Comparison of ENCODE assay signal across 11 mouse cellular contexts in genomic region chr17:46454539-46454938, GRCm38 (mm10). TPM values are rescaled to one million over a fixed set of nuclear protein-coding genes. Genes with fewer than 3 reads are reported as not detected.
DNase-seq lines count a peak whose midpoint lies in the region; ATAC-seq and TF ChIP-seq lines count a peak whose summit lies in the region.
"Had no signal": no experiment of that assay in that cellular context is flagged by ENCODE, and none has a peak within 500 bp of the region (broad histone marks: within the 10 kb centered on the region; RNA-seq: fewer than 3 reads in every experiment).

No protein-coding gene starts in this region.

- no peaks in the 10 kb centered on the region for H3K36me3 ChIP-seq in kidney, embryonic 15.5 days
- no peaks in the 10 kb centered on the region for H3K36me3 ChIP-seq in embryonic facial prominence, embryonic 14.5 days (ENCODE audit: control insufficient read depth, insufficient read depth, low read length)
- H3K36me3 ChIP-seq in intestine, embryonic 16.5 days (ENCODE audit: control insufficient read depth, insufficient read depth, low read length): no peaks in the 10 kb centered on the region
- H3K36me3 ChIP-seq in midbrain, postnatal 0 days (ENCODE audit: insufficient read depth, low read length): peaks cover 2% of the 10 kb centered on the region; the same call in 1 of the 2 replicates

- H3K4me1 ChIP-seq in kidney, embryonic 15.5 days: peaks cover 41% of the 10 kb centered on the region
- peaks cover 10% of the 10 kb centered on the region; the same call in 1 of the 2 replicates for H3K4me1 ChIP-seq in embryonic facial prominence, embryonic 14.5 days (ENCODE audit: control insufficient read depth, insufficient read depth, low read length)
- H3K4me1 ChIP-seq in intestine, embryonic 16.5 days (ENCODE audit: control insufficient read depth, insufficient read depth, low read length): peaks cover 22% of the 10 kb centered on the region
- peaks cover 13% of the 10 kb centered on the region; the same call in 1 of the 2 replicates for H3K4me1 ChIP-seq in midbrain, postnatal 0 days (ENCODE audit: insufficient read depth, low read length)

- peak overlapping the region; percentile 84 for H3K4me2 ChIP-seq in kidney, embryonic 15.5 days
- H3K4me2 ChIP-seq in embryonic facial prominence, embryonic 14.5 days (ENCODE audit: low read depth, low read length): peak overlapping the region; percentile 62
- H3K4me2 ChIP-seq in intestine, embryonic 16.5 days (ENCODE audit: low read depth, low read length): peak overlapping the region; percentile 65
- H3K4me2 ChIP-seq in midbrain, postnatal 0 days (ENCODE audit: low read depth, low read length, poor library complexity, severe bottlenecking): peak overlapping the region; percentile 57

- ATAC-seq in kidney, embryonic 15.5 days (replicated peaks; ENCODE audit: low FRiP score): no peak
- ATAC-seq in embryonic facial prominence, embryonic 14.5 days (ENCODE audit: low read depth): no peak
- no peak for ATAC-seq in intestine, embryonic 16.5 days
- no peak for ATAC-seq in midbrain, postnatal 0 days (ENCODE audit: low FRiP score)
- no peak for ATAC-seq in erythroblast, adult 5-6 weeks (replicated peaks; ENCODE audit: low FRiP score, poor library complexity, severe bottlenecking)

- peaks cover 85% of the 10 kb centered on the region for H3K27me3 ChIP-seq in kidney, embryonic 15.5 days
- H3K27me3 ChIP-seq in embryonic facial prominence, embryonic 14.5 days (replicated peaks; ENCODE audit: control insufficient read depth, insufficient read depth, low read length): peaks cover 60% of the 10 kb centered on the region
- H3K27me3 ChIP-seq in intestine, embryonic 16.5 days (replicated peaks; ENCODE audit: control insufficient read depth, insufficient read depth, low read length): peaks cover 51% of the 10 kb centered on the region
- H3K27me3 ChIP-seq in midbrain, postnatal 0 days (ENCODE audit: insufficient read depth, low read length): no peaks in the 10 kb centered on the region

- no peaks in the 10 kb centered on the region for H3K9me3 ChIP-seq in kidney, embryonic 15.5 days (replicated peaks)
- H3K9me3 ChIP-seq in embryonic facial prominence, embryonic 14.5 days (ENCODE audit: control insufficient read depth, low read length): peaks cover 2% of the 10 kb centered on the region; the same call in 1 of the 2 replicates
- no peaks in the 10 kb centered on the region; the same call in 1 of the 2 replicates for H3K9me3 ChIP-seq in intestine, embryonic 16.5 days (ENCODE audit: control insufficient read depth, low read length)
- H3K9me3 ChIP-seq in midbrain, postnatal 0 days (ENCODE audit: low read length): no peaks in the 10 kb centered on the region

- H3K4me3 ChIP-seq in kidney, embryonic 15.5 days (replicated peaks): peak overlapping the region; percentile 44
- peak overlapping the region; percentile 47 for H3K4me3 ChIP-seq in embryonic facial prominence, embryonic 14.5 days (ENCODE audit: low read depth, low read length)
- H3K4me3 ChIP-seq in intestine, embryonic 16.5 days (ENCODE audit: low read length): peak overlapping the region; percentile 40
- peak overlapping the region; percentile 25; the same call in 1 of the 2 replicates for H3K4me3 ChIP-seq in midbrain, postnatal 0 days (ENCODE audit: low read depth, low read length)

- no peak for TF ChIP-seq CTCF in midbrain, postnatal 0 days (IDR thresholded peaks at IDR 0.05)

- no peak overlapping the region for H3K27ac ChIP-seq in kidney, embryonic 15.5 days
- H3K27ac ChIP-seq in embryonic facial prominence, embryonic 14.5 days (replicated peaks; ENCODE audit: low read depth, low read length): no peak overlapping the region
- no peak overlapping the region for H3K27ac ChIP-seq in intestine, embryonic 16.5 days (ENCODE audit: low read length)
- H3K27ac ChIP-seq in midbrain, postnatal 0 days (ENCODE audit: low read depth, low read length): no peak overlapping the region

- 4% methylated on average over 9 of the region's 9 CpGs for WGBS in kidney, embryonic 15.5 days
- under 1% methylated on average over 9 of the region's 9 CpGs for WGBS in embryonic facial prominence, embryonic 14.5 days
- WGBS in intestine, embryonic 16.5 days: 3% methylated on average over 9 of the region's 9 CpGs
- WGBS in midbrain, postnatal 0 days: 2% methylated on average over 9 of the region's 9 CpGs

- H3K9ac ChIP-seq in kidney, embryonic 15.5 days: no peak overlapping the region
- peak overlapping the region; percentile 52; the same call in 1 of the 2 replicates for H3K9ac ChIP-seq in embryonic facial prominence, embryonic 14.5 days (ENCODE audit: low read depth, low read length)
- 0 out of 2 replicates have a peak overlapping the region, but pooled peaks have one; percentile 52 for H3K9ac ChIP-seq in intestine, embryonic 16.5 days (ENCODE audit: low read depth, low read length)
- 0 out of 2 replicates have a peak overlapping the region, but pooled peaks have one; percentile 29 for H3K9ac ChIP-seq in midbrain, postnatal 0 days (replicated peaks; ENCODE audit: low read length, poor library complexity, severe bottlenecking)

- DNase-seq in kidney, postnatal 10 days: no peak
- no peak for DNase-seq in embryonic facial prominence, embryonic 14.5 days (ENCODE audit: low spot score)
- DNase-seq in midbrain, postnatal 0 days (ENCODE audit: low spot score): no peak
- no peak for DNase-seq in right cerebral cortex, adult 18-20 months
- DNase-seq in adrenal gland, postnatal 25 days: no peak
- DNase-seq: cerebellum, adult 11-12 months had no signal

RNA-seq across cellular contexts. Expression of gene Slc22a7, which starts 16.3 kb away (rescaled TPM):
- not detected in 2 replicates for polyA plus RNA-seq in kidney, embryonic 15.5 days (2015; fragmentation: Nextera tagmentation; extraction: Ambion mirVana)
- polyA plus RNA-seq in embryonic facial prominence, embryonic 14.5 days (2014; fragmentation: Nextera tagmentation; extraction: Ambion mirVana): not detected in 2 replicates
- polyA plus RNA-seq in intestine, embryonic 16.5 days (2015; fragmentation: Nextera tagmentation; extraction: Ambion mirVana): not detected in 2 replicates
- 0.93 TPM in 1 of 2 replicates, not detected in the other for total RNA-seq in midbrain, postnatal 0 days (2014; rRNA removed)
- 0.20 TPM in 1 of 2 replicates, not detected in the other for polyA plus RNA-seq in midbrain, postnatal 0 days (2015; fragmentation: Nextera tagmentation; extraction: Ambion mirVana)
- total RNA-seq in adrenal gland, postnatal 25 days (2021): not detected in 2 replicates
- not detected in 2 replicates for total RNA-seq in erythroblast, adult 5-6 weeks (2015; ENCODE audit: low replicate concordance)
- total RNA-seq in erythroblast, adult 5-6 weeks (2017; ENCODE audit: low replicate concordance): not detected in 2 replicates
- total RNA-seq: megakaryocyte-erythroid progenitor cell, adult 5-6 weeks; MEL had no signal

RNA-seq across cellular contexts. Expression of gene Crip3, which starts 25.8 kb away (rescaled TPM):
- polyA plus RNA-seq in kidney, embryonic 15.5 days (2015; fragmentation: Nextera tagmentation; extraction: Ambion mirVana): 0.51 and 0.64 TPM in 2 replicates
- 0.99 and 2.0 TPM in 2 replicates for polyA plus RNA-seq in embryonic facial prominence, embryonic 14.5 days (2014; fragmentation: Nextera tagmentation; extraction: Ambion mirVana)
- polyA plus RNA-seq in intestine, embryonic 16.5 days (2015; fragmentation: Nextera tagmentation; extraction: Ambion mirVana): 0.16 and 0.35 TPM in 2 replicates
- total RNA-seq in midbrain, postnatal 0 days (2014; rRNA removed): 2.0 and 3.0 TPM in 2 replicates
- 1.5 and 2.1 TPM in 2 replicates for polyA plus RNA-seq in midbrain, postnatal 0 days (2015; fragmentation: Nextera tagmentation; extraction: Ambion mirVana)
- total RNA-seq in adrenal gland, postnatal 25 days (2021): 0.61 and 1.4 TPM in 2 replicates
- not detected in 2 replicates for total RNA-seq in erythroblast, adult 5-6 weeks (2015; ENCODE audit: low replicate concordance)
- not detected in 2 replicates for total RNA-seq in erythroblast, adult 5-6 weeks (2017; ENCODE audit: low replicate concordance)
- total RNA-seq: megakaryocyte-erythroid progenitor cell, adult 5-6 weeks; MEL had no signal

RNA-seq across cellular contexts. Expression of gene Ttbk1, which starts 32.9 kb away (rescaled TPM):
- polyA plus RNA-seq in kidney, embryonic 15.5 days (2015; fragmentation: Nextera tagmentation; extraction: Ambion mirVana): 0.17 and 0.26 TPM in 2 replicates
- 0.46 and 0.61 TPM in 2 replicates for polyA plus RNA-seq in embryonic facial prominence, embryonic 14.5 days (2014; fragmentation: Nextera tagmentation; extraction: Ambion mirVana)
- polyA plus RNA-seq in intestine, embryonic 16.5 days (2015; fragmentation: Nextera tagmentation; extraction: Ambion mirVana): 0.15 and 0.16 TPM in 2 replicates
- 46.8 and 50.1 TPM in 2 replicates for total RNA-seq in midbrain, postnatal 0 days (2014; rRNA removed)
- 5.4 and 6.1 TPM in 2 replicates for polyA plus RNA-seq in midbrain, postnatal 0 days (2015; fragmentation: Nextera tagmentation; extraction: Ambion mirVana)
- total RNA-seq in adrenal gland, postnatal 25 days (2021): 0.52 and 0.55 TPM in 2 replicates
- total RNA-seq in erythroblast, adult 5-6 weeks (2015; ENCODE audit: low replicate concordance): not detected in 2 replicates
- total RNA-seq in erythroblast, adult 5-6 weeks (2017; ENCODE audit: low replicate concordance): not detected in 2 replicates
- total RNA-seq: MEL had no signal

RNA-seq across cellular contexts. Expression of gene Dnph1, which starts 42.0 kb away (rescaled TPM):
- 58.0 and 58.5 TPM in 2 replicates for polyA plus RNA-seq in kidney, embryonic 15.5 days (2015; fragmentation: Nextera tagmentation; extraction: Ambion mirVana)
- 34.5 and 36.9 TPM in 2 replicates for polyA plus RNA-seq in embryonic facial prominence, embryonic 14.5 days (2014; fragmentation: Nextera tagmentation; extraction: Ambion mirVana)
- 40.4 and 45.1 TPM in 2 replicates for polyA plus RNA-seq in intestine, embryonic 16.5 days (2015; fragmentation: Nextera tagmentation; extraction: Ambion mirVana)
- total RNA-seq in midbrain, postnatal 0 days (2014; rRNA removed): 4.0 and 4.1 TPM in 2 replicates
- polyA plus RNA-seq in midbrain, postnatal 0 days (2015; fragmentation: Nextera tagmentation; extraction: Ambion mirVana): 10.2 and 10.4 TPM in 2 replicates
- total RNA-seq in adrenal gland, postnatal 25 days (2021): 5.3 and 8.4 TPM in 2 replicates
- 2.7 and 3.3 TPM in 2 replicates for total RNA-seq in erythroblast, adult 5-6 weeks (2015; ENCODE audit: low replicate concordance)
- total RNA-seq in erythroblast, adult 5-6 weeks (2017; ENCODE audit: low replicate concordance): 1.5 and 4.0 TPM in 2 replicates
